Mouse (Mus musculus): Measurements from ENCODE around the gene Nucks1. TPM values are rescaled to one million over a fixed set of nuclear protein-coding genes. Genes with fewer than 3 reads are reported as not detected.

Nucks1 gene
- polyA plus RNA-seq, 1 experiment, result 14.3 TPM

GRCm38 (mm10) chr1:131965818-131966217 lies 55.5 kb downstream of the Nucks1 start:
- DNase-seq, result no peak
- Histone ChIP-seq H3K4me1 (ENCODE audit: control insufficient read depth, insufficient read depth, low read length) (peaks cover 52% of the 10 kb centered on the region), H3K27me3 (replicated peaks; ENCODE audit: control insufficient read depth, insufficient read depth, low read length) (no peaks in the 10 kb centered on the region), H3K4me3 (ENCODE audit: insufficient read depth, low read depth, low read length) (no peak overlapping the region), H3K36me3 (ENCODE audit: control insufficient read depth, insufficient read depth, low read length) (no peaks in the 10 kb centered on the region), H3K27ac (ENCODE audit: insufficient read depth, low read depth, low read length) (no peak overlapping the region)
- TF ChIP-seq POLR2A (IDR thresholded peaks at IDR 0.05; ENCODE audit: low read depth, low read length), result no peak
- TF ChIP-seq CTCF (conservative IDR thresholded peaks at IDR 0.05; ENCODE audit: insufficient read depth, insufficient read length, low read depth, low read length), result no peak
- WGBS, result 68% methylated on average over 5 of the region's 5 CpGs

DNA sequence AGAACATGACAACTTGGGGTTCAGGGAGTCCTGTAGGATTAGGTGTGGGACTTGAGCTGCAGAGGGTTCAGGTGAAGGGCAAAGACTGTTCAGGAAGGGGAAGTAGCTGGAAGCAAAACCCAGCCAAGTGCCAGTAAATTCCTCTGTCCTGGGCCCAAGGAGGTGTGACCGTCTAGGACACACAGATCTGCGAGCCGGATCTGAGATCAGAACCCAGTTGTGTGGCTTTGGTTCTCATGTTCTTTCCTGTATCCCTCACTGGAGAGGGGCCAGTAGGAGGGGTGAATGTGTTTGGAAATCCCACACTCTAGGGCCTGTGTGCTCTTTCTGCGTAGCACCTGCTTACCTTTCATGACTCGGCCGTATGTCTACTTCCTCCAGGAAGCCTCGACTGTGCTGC lies 57.0 kb downstream of the Nucks1 start:
- Histone ChIP-seq H3K36me3 (ENCODE audit: control insufficient read depth, insufficient read depth, low read length) (no peaks in the 10 kb centered on the region), H3K4me1 (ENCODE audit: control insufficient read depth, insufficient read depth, low read length) (peaks cover 64% of the 10 kb centered on the region), H3K27me3 (replicated peaks; ENCODE audit: control insufficient read depth, insufficient read depth, low read length) (no peaks in the 10 kb centered on the region), H3K27ac (ENCODE audit: insufficient read depth, low read depth, low read length) (peak overlapping the region; percentile 75), H3K4me3 (ENCODE audit: insufficient read depth, low read depth, low read length) (no peak overlapping the region)
- TF ChIP-seq CTCF (conservative IDR thresholded peaks at IDR 0.05; ENCODE audit: insufficient read depth, insufficient read length, low read depth, low read length) (no peak), POLR2A (IDR thresholded peaks at IDR 0.05; ENCODE audit: low read depth, low read length) (no peak)
- WGBS, result 27% methylated on average over 7 of the region's 7 CpGs
- peak; percentile 76 for DNase-seq

GRCm38 (mm10) chr1:131968556-131968955 lies 58.2 kb downstream of the Nucks1 start:
- H3K4me1 ChIP-seq (ENCODE audit: control insufficient read depth, insufficient read depth, low read length), result peaks cover 75% of the 10 kb centered on the region
- peak overlapping the region; percentile 75 for H3K27ac ChIP-seq (ENCODE audit: insufficient read depth, low read depth, low read length)
- TF ChIP-seq CTCF (conservative IDR thresholded peaks at IDR 0.05; ENCODE audit: insufficient read depth, insufficient read length, low read depth, low read length) (no peak), POLR2A (IDR thresholded peaks at IDR 0.05; ENCODE audit: low read depth, low read length) (no peak)
- no peak overlapping the region for H3K4me3 ChIP-seq (ENCODE audit: insufficient read depth, low read depth, low read length)
- no peak for DNase-seq
- no peaks in the 10 kb centered on the region for H3K36me3 ChIP-seq (ENCODE audit: control insufficient read depth, insufficient read depth, low read length)
- WGBS, result 29% methylated on average over 3 of the region's 3 CpGs
- H3K27me3 ChIP-seq (replicated peaks; ENCODE audit: control insufficient read depth, insufficient read depth, low read length), result no peaks in the 10 kb centered on the region

GRCm38 (mm10) chr1:131968983-131969382 lies 58.6 kb downstream of the Nucks1 start:
- peak overlapping the region; percentile 75 for H3K27ac ChIP-seq (ENCODE audit: insufficient read depth, low read depth, low read length)
- peak; percentile 96 for DNase-seq
- H3K4me3 ChIP-seq (ENCODE audit: insufficient read depth, low read depth, low read length), result no peak overlapping the region
- H3K4me1 ChIP-seq (ENCODE audit: control insufficient read depth, insufficient read depth, low read length), result peaks cover 74% of the 10 kb centered on the region
- 30% methylated on average over 6 of the region's 6 CpGs for WGBS
- no peaks in the 10 kb centered on the region for H3K27me3 ChIP-seq (replicated peaks; ENCODE audit: control insufficient read depth, insufficient read depth, low read length)
- no peaks in the 10 kb centered on the region for H3K36me3 ChIP-seq (ENCODE audit: control insufficient read depth, insufficient read depth, low read length)
- TF ChIP-seq CTCF (conservative IDR thresholded peaks at IDR 0.05; ENCODE audit: insufficient read depth, insufficient read length, low read depth, low read length) (no peak), POLR2A (IDR thresholded peaks at IDR 0.05; ENCODE audit: low read depth, low read length) (no peak)

DNA sequence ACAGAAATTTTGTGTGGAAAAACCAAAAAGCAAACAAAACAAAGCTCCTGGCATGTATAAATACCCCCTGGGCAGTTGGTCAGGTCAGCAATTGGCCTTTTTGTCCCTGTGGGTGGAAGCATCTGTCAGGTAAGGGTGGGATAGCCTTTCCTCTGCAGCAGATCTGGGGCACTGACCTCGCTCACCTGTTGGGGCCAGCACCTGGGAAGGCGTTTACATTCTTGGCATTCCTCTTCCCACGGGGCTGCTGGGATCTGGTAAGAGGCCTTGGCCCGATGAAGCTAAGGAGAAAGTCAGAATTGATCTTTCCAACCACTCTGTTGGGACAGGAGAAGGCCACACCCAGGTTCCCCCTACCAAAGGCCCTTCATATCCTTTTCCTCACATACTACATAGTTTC lies 59.5 kb downstream of the Nucks1 start:
- peak overlapping the region; percentile 86 for H3K27ac ChIP-seq (ENCODE audit: insufficient read depth, low read depth, low read length)
- no peak overlapping the region for H3K4me3 ChIP-seq (ENCODE audit: insufficient read depth, low read depth, low read length)
- no peak for TF ChIP-seq POLR2A (IDR thresholded peaks at IDR 0.05; ENCODE audit: low read depth, low read length)
- no peak for TF ChIP-seq CTCF (conservative IDR thresholded peaks at IDR 0.05; ENCODE audit: insufficient read depth, insufficient read length, low read depth, low read length)
- H3K4me1 ChIP-seq (ENCODE audit: control insufficient read depth, insufficient read depth, low read length), result peaks cover 67% of the 10 kb centered on the region
- no peaks in the 10 kb centered on the region for H3K27me3 ChIP-seq (replicated peaks; ENCODE audit: control insufficient read depth, insufficient read depth, low read length)
- DNase-seq, result peak; percentile 62
- 48% methylated on average over 4 of the region's 4 CpGs for WGBS
- no peaks in the 10 kb centered on the region for H3K36me3 ChIP-seq (ENCODE audit: control insufficient read depth, insufficient read depth, low read length)

- Histone ChIP-seq H3K4me1 (ENCODE audit: control insufficient read depth, insufficient read depth, low read length) (peaks cover 65% of the 10 kb centered on the region), H3K4me3 (ENCODE audit: insufficient read depth, low read depth, low read length) (no peak overlapping the region), H3K27ac (ENCODE audit: insufficient read depth, low read depth, low read length) (peak overlapping the region; percentile 86), H3K36me3 (ENCODE audit: control insufficient read depth, insufficient read depth, low read length) (no peaks in the 10 kb centered on the region), H3K27me3 (replicated peaks; ENCODE audit: control insufficient read depth, insufficient read depth, low read length) (no peaks in the 10 kb centered on the region)
- TF ChIP-seq CTCF (conservative IDR thresholded peaks at IDR 0.05; ENCODE audit: insufficient read depth, insufficient read length, low read depth, low read length), result no peak
- DNase-seq, result peak; percentile 71
- WGBS, result 32% methylated on average over 5 of the region's 5 CpGs
Observed at GRCm38 (mm10) chr1:131970322-131970660, 60.0 kb downstream of the Nucks1 start.

- no peak for DNase-seq
- Histone ChIP-seq H3K27ac (ENCODE audit: insufficient read depth, low read depth, low read length) (peak overlapping the region; percentile 86), H3K36me3 (ENCODE audit: control insufficient read depth, insufficient read depth, low read length) (no peaks in the 10 kb centered on the region), H3K4me3 (ENCODE audit: insufficient read depth, low read depth, low read length) (peak overlapping the region; percentile 10; the same call in 1 of the 2 replicates), H3K27me3 (replicated peaks; ENCODE audit: control insufficient read depth, insufficient read depth, low read length) (no peaks in the 10 kb centered on the region), H3K4me1 (ENCODE audit: control insufficient read depth, insufficient read depth, low read length) (peaks cover 65% of the 10 kb centered on the region)
- 33% methylated on average over 16 of the region's 16 CpGs for WGBS
- no peak for TF ChIP-seq POLR2A (IDR thresholded peaks at IDR 0.05; ENCODE audit: low read depth, low read length)
- no peak for TF ChIP-seq CTCF (conservative IDR thresholded peaks at IDR 0.05; ENCODE audit: insufficient read depth, insufficient read length, low read depth, low read length)
Observed at GRCm38 (mm10) chr1:131970661-131971520, 60.6 kb downstream of the Nucks1 start.

All from kidney, adult 2 months (tissue).